Mouse (Mus musculus) kidney, adult 2 months (tissue): ENCODE results near the gene Ncoa3.

ENCODE experiments used
- CTCF ChIP-seq: fragments of 200-500 bp; conservative IDR thresholded peaks from 2 replicates; pipeline ENCODE4 v1.5.1; 2011; ENCODE audit warnings: low read depth, mild to moderate bottlenecking, control low read depth, low read length, moderate library complexity, mixed read lengths; ENCODE audit not compliant: insufficient read depth, insufficient read length
- POLR2A ChIP-seq: fragments of 200-500 bp; IDR thresholded peaks from one replicate; pipeline ENCODE4 v1.6.1; 2011; ENCODE audit warnings: low read depth, low read length, control low read depth

DNA sequence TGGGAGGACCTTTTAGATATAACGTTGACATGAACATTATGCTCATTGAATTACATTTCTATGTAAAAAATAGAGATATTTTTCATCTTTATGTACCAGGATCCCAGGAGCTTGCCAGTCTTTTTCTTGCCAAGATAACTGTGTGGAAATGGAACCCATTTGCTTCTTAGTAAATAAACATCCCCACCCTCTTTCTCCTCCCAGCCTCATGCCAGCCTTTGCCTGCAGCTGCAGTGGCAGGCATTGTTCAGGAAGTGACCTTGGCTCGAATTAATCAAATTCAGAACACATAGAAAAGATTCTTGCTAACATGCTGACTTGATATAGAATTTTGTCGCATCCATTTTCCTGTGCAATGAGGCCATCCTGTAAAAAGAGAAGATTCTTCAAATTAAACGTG is 36.8 kb downstream of the Ncoa3 start:
- TF ChIP-seq CTCF (no peak), POLR2A (no peak)
